Mouse (Mus musculus) urinary bladder, postnatal 14 days (tissue): Measurements from ENCODE around the gene Itgax.

ENCODE experiments used
- DNase-seq: peaks from one replicate; pipeline ENCODE4 v3.0.0; 2021; ENCODE audit warnings: low spot score

The Itgax gene

GRCm38 (mm10) chr7:128164001-128164400 lies 34.7 kb downstream of the Itgax start:
- no peak for DNase-seq

GRCm38 (mm10) chr7:128166391-128166790 lies 37.0 kb downstream of the Itgax start:
- DNase-seq, result no peak

DNA sequence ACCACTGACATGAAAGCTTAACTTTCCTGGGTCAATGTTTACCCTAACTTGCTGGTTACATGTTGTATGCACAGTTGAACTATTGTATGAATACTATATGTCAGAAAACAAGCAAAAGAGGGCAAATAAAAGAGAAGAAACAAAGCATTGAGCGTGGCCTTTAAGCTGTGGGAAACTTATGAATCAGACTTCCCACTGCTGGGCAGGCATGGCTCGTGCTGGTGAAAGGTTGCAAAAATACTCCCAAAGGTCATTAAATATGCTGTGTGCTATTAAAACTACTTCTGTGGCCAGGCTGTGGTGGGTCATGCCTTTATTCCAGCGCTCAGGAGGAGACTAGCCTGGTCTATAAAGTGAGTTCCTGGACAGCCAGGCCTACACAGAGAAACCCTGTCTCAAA lies 40.6 kb downstream of the Itgax start:
- DNase-seq, result no peak

- DNase-seq, result no peak
Observed at GRCm38 (mm10) chr7:128178385-128178784, 49.0 kb downstream of the Itgax start.

DNA sequence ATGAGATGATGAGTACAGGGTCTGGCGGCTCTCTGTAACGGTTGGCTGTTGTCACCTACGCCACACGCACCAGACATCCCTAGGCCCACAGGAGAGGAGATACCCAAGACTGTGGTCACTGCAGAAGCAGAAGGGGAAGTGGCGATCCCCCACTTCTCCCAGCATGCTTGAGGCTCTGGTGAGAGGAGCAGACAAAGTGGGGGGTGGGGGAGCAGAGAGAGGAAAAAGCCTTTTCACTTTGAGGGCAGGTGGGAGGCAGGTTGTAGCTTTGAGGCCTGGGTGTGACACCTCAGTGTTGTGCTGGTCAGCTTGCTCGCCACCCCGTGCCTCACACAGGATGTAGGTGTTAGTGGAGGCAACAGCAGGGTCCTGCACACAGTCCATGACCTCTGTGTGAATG lies 50.8 kb downstream of the Itgax start:
- DNase-seq, result no peak

DNA sequence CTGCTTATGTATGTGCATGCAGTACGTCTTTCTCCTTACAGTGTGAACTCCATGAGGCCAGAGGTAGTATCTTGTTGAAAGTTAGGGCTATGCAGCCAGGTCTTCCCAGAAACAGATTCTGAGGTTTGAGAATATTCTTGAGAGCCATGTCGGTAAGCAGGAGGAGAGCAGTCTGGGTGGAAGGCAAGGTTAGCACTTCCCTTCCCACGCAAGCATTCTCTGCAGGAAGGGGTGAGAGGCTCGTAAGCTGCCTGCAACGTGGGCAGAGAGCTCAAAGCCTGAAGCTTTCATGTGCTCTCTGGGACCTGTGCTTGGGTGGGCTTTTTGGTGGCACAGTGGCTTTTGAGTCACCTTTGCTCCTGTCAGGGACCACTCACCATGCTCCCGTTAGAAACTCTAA lies 51.2 kb downstream of the Itgax start:
- no peak for DNase-seq

DNA sequence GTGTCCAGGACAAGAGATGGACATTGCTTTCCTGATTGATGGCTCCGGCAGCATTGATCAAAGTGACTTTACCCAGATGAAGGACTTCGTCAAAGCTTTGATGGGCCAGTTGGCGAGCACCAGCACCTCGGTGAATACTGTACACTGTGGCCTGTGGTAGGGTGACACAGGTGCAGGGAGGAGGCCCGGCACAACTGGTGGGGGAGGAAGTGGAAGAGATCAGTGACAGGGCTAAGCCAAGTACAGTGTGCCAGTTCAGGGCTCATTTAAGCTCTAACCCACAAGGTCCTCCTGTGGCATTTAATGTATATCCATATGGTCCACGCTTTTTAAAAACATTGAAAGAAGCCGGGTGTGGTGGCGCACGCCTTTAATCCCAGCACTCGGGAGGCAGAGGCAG lies 52.3 kb downstream of the Itgax start:
- DNase-seq, result no peak
